Comparison of ENCODE assay signal across 12 mouse cellular contexts in genomic region chr13:45686309-45686582, GRCm38 (mm10).
"Had no signal": no experiment of that assay in that cellular context is flagged by ENCODE, and none has a peak within 500 bp of the region (broad histone marks: within the 10 kb centered on the region; RNA-seq: fewer than 3 reads in every experiment).

No protein-coding gene starts in this region.

- H3K9me3 ChIP-seq: limb, embryonic 13.5 days; midbrain, embryonic 12.5 days; neural tube, embryonic 13.5 days had no signal

- H3K27me3 ChIP-seq: limb, embryonic 13.5 days; midbrain, embryonic 12.5 days; neural tube, embryonic 13.5 days had no signal

- H3K4me3 ChIP-seq: limb, embryonic 13.5 days; midbrain, embryonic 12.5 days; neural tube, embryonic 13.5 days had no signal

- H3K27ac ChIP-seq: limb, embryonic 13.5 days; liver, embryonic 14.5 days; midbrain, embryonic 12.5 days; neural tube, embryonic 13.5 days had no signal

- DNase-seq: kidney, postnatal 14 days; lung, adult 18-20 months; retina, postnatal 1 day; right cerebral cortex, postnatal 4 days; spleen, adult 18-20 months; thymus, adult 18-20 months; thymus, postnatal 25 days had no signal

- ATAC-seq: midbrain, embryonic 16.5 days had no signal

- H3K36me3 ChIP-seq: limb, embryonic 13.5 days; midbrain, embryonic 12.5 days; neural tube, embryonic 13.5 days had no signal

- H3K4me2 ChIP-seq: limb, embryonic 13.5 days; midbrain, embryonic 12.5 days; neural tube, embryonic 13.5 days had no signal

- H3K9ac ChIP-seq: limb, embryonic 13.5 days; liver, embryonic 14.5 days; midbrain, embryonic 12.5 days; neural tube, embryonic 13.5 days had no signal
